Mouse (Mus musculus) adrenal gland, postnatal 25 days (tissue): ENCODE results near the gene Lrfn4. TPM values are rescaled to one million over a fixed set of nuclear protein-coding genes. Genes with fewer than 3 reads are reported as not detected.
"Not testable (repeated sequence)": the region's sequence is repeated elsewhere in the genome, so short reads cannot be mapped to it uniquely, and the experiment has no call there.

ENCODE experiments used
- DNase-seq: peaks from one replicate; pipeline ENCODE4 v3.0.0; 2021; ENCODE audit warnings: mixed read lengths
- total RNA-seq: library from RNA; stranded (reverse); gene quantifications from 2 replicates; pipeline ENCODE4 v1.2.3, GENCODE M21; 2021

Gene Lrfn4
- total RNA-seq, 1 experiment from 2014 or later: 6.0 TPM

GRCm38 (mm10) chr19:4610109-4610508, 5.4 kb downstream of the Lrfn4 start:
- DNase-seq: no peak

- DNase-seq: no peak
These were observed 7.0 kb downstream of the Lrfn4 start for GRCm38 (mm10) chr19:4608511-4608910.

- no peak for DNase-seq
These were observed 8.1 kb downstream of the Lrfn4 start for GRCm38 (mm10) chr19:4607406-4607805.

GRCm38 (mm10) chr19:4605654-4606053, 9.8 kb downstream of the Lrfn4 start:
- no peak for DNase-seq

- no peak for DNase-seq
These were observed 11.4 kb downstream of the Lrfn4 start for GRCm38 (mm10) chr19:4603801-4604723.

- no peak for DNase-seq
These were observed 13.0 kb downstream of the Lrfn4 start for GRCm38 (mm10) chr19:4602459-4602858.

- DNase-seq: no peak
These were observed 19.4 kb downstream of the Lrfn4 start for GRCm38 (mm10) chr19:4596071-4596470.

- no peak for DNase-seq
These were observed 21.5 kb downstream of the Lrfn4 start for GRCm38 (mm10) chr19:4593792-4594522.

- DNase-seq: no peak
These were observed 25.4 kb downstream of the Lrfn4 start for GRCm38 (mm10) chr19:4590025-4590424.

GRCm38 (mm10) chr19:4589081-4589480, 26.4 kb downstream of the Lrfn4 start:
- DNase-seq: no peak

- DNase-seq: no peak
These were observed 27.0 kb downstream of the Lrfn4 start for GRCm38 (mm10) chr19:4588430-4588829.

- DNase-seq: no peak
These were observed 28.0 kb downstream of the Lrfn4 start for GRCm38 (mm10) chr19:4587426-4587825.

GRCm38 (mm10) chr19:4586783-4587182, 28.7 kb downstream of the Lrfn4 start:
- not testable (repeated sequence) for DNase-seq

GRCm38 (mm10) chr19:4583856-4584255, 31.6 kb downstream of the Lrfn4 start:
- no peak for DNase-seq

- DNase-seq: no peak
These were observed 36.2 kb downstream of the Lrfn4 start for GRCm38 (mm10) chr19:4579296-4579695.

GRCm38 (mm10) chr19:4578799-4579198, 36.7 kb downstream of the Lrfn4 start:
- DNase-seq: no peak

- no peak for DNase-seq
These were observed 42.2 kb downstream of the Lrfn4 start for GRCm38 (mm10) chr19:4573241-4573640.

GRCm38 (mm10) chr19:4572467-4572866, 43.0 kb downstream of the Lrfn4 start:
- DNase-seq: no peak

GRCm38 (mm10) chr19:4572061-4572460, 43.4 kb downstream of the Lrfn4 start:
- no peak for DNase-seq

GRCm38 (mm10) chr19:4571658-4572057, 43.8 kb downstream of the Lrfn4 start:
- no peak for DNase-seq

GRCm38 (mm10) chr19:4570815-4571214, 44.7 kb downstream of the Lrfn4 start:
- DNase-seq: no peak

- DNase-seq: no peak
These were observed 45.2 kb downstream of the Lrfn4 start for GRCm38 (mm10) chr19:4570237-4570613.
